Mouse (Mus musculus) erythroblast, embryonic 14.5 days (primary cell): ENCODE data around the gene Kmt2d.

Source experiments
- GATA1 ChIP-seq: IDR thresholded peaks from 2 replicates; pipeline ENCODE4 v1.6.1; 2012; ENCODE audit warnings: low read length, inconsistent platforms, mixed read lengths
- TAL1 ChIP-seq: IDR thresholded peaks from 3 replicates; pipeline ENCODE4 v1.6.1; 2012; ENCODE audit warnings: low read length, inconsistent platforms, mixed read lengths

GRCm38 (mm10) chr15:98804054-98804453 lies 67.0 kb downstream of the Kmt2d start:
- no peak for TF ChIP-seq TAL1
- no peak for TF ChIP-seq GATA1
